Mouse (Mus musculus) forebrain, embryonic 15.5 days (tissue): ENCODE measurements at regions not wholly inside any gene's neighbourhood (a gene's known extent, or its start where the extent isn't known, plus 50 kb on each side); places are given as distances from the start of the nearest gene placed in this dataset.

Source experiments
- ATAC-seq: fragments of 200-750 bp; cut with Nextera tagmentation; replicated peaks from 2 replicates; pipeline ENCODE4 v1.8.0; 2017; ENCODE audit warnings: mild to moderate bottlenecking, moderate TSS enrichment, moderate library complexity
- H3K27ac ChIP-seq: fragments of 300-500 bp; sonication (generic); replicated peaks from 2 replicates; pipeline ENCODE4 v1.5.1; 2015; ENCODE audit warnings: mild to moderate bottlenecking, inconsistent platforms
- H3K27me3 ChIP-seq: fragments of 300-500 bp; sonication (generic); 2 replicates; pipeline ENCODE4 v1.6.1; 2015; ENCODE audit warnings: inconsistent platforms
- H3K36me3 ChIP-seq: fragments of 300-500 bp; sonication (generic); 2 replicates; pipeline ENCODE4 v1.6.1; 2015; ENCODE audit warnings: mild to moderate bottlenecking, inconsistent platforms
- H3K4me1 ChIP-seq: fragments of 300-500 bp; sonication (generic); 2 replicates; pipeline ENCODE4 v1.6.1; 2015; ENCODE audit warnings: inconsistent platforms
- H3K4me2 ChIP-seq: fragments of 300-500 bp; sonication (generic); replicated peaks from 2 replicates; pipeline ENCODE4 v1.6.1; 2015; ENCODE audit warnings: mild to moderate bottlenecking, inconsistent platforms
- H3K4me3 ChIP-seq: fragments of 300-500 bp; sonication (generic); 2 replicates; pipeline ENCODE4 v1.5.1; 2015; ENCODE audit warnings: mild to moderate bottlenecking, inconsistent platforms
- H3K9ac ChIP-seq: fragments of 300-500 bp; sonication (generic); replicated peaks from 2 replicates; pipeline ENCODE4 v1.6.1; 2015; ENCODE audit warnings: mild to moderate bottlenecking, inconsistent platforms
- H3K9me3 ChIP-seq: fragments of 300-500 bp; sonication (generic); 2 replicates; pipeline ENCODE4 v1.6.1; 2016; ENCODE audit warnings: inconsistent platforms
- WGBS: fragments of 180-500 bp; shearing (Covaris S2); methylation state at CpG from one replicate; pipeline ENCODE4 v1.1.7; 2015; ENCODE audit warnings: mixed read lengths; 5-methylcytosine and 5-hydroxymethylcytosine counted together

DNA sequence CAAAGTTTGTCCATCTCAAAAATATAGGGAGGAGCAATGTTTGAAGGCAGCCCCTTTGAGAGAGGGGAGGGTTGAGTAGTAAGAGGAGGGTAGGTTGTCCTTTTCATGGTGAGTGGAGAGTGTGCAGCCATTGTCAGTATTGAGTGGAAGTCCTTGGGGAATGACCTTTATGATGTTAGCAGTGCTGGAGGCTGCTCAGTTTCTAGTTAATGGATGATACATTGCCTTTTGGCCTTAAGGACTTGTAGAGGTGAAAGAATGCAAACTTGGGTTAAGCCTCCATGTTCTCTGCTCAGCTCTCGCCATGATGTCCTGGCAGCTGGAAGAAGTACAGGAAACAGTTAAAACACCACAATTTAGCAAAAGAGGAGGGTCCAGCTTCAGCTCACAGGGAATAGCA lies 250.6 kb downstream of the Dmrt2 start:
- Histone ChIP-seq H3K9me3 (no peaks in the 10 kb centered on the region), H3K36me3 (no peaks in the 10 kb centered on the region), H3K4me1 (no peaks in the 10 kb centered on the region), H3K4me2 (no peak overlapping the region), H3K4me3 (no peak overlapping the region), H3K9ac (no peak overlapping the region), H3K27ac (no peak overlapping the region), H3K27me3 (no peaks in the 10 kb centered on the region)
- no peak for ATAC-seq
- WGBS, result 86% methylated on average over 1 of the region's 1 CpGs

DNA sequence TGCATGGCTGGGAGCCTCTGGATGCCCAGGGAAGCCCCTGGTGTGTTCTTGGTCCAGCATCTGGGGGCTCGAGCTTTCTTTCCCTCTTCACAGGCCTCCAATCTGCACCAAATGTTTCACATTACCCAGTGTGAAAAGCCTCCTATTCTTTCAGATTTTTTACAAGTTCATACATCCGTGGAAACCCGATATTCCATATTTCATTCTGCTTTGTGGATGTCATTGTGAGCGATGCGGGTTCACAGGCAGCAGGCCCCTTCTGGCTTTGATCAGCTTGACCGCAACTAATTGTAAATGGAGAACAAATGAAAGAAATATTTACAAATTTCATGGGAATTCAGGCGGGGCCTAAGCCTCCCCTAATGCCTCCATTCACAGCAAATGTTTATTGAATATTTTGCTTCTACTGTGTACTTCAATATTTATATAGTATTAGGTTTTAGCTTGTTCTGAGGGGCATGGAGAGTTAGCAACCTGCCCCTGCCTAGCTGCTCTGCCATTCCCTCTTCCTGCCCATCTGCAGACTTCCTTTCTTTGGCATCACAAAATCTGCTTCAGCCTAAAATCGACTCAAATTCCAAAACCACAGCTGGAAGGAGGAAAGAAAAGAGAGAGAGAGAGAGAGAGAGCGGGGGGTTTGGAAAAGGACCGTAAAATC lies 251.6 kb downstream of the Dmrt2 start:
- H3K9me3 ChIP-seq, result no peaks in the 10 kb centered on the region
- H3K27me3 ChIP-seq, result no peaks in the 10 kb centered on the region
- no peak for ATAC-seq
- no peaks in the 10 kb centered on the region for H3K36me3 ChIP-seq
- no peak overlapping the region for H3K4me3 ChIP-seq
- 82% methylated on average over 10 of the region's 10 CpGs for WGBS
- no peak overlapping the region for H3K27ac ChIP-seq
- no peaks in the 10 kb centered on the region for H3K4me1 ChIP-seq
- H3K4me2 ChIP-seq, result no peak overlapping the region
- H3K9ac ChIP-seq, result no peak overlapping the region

DNA sequence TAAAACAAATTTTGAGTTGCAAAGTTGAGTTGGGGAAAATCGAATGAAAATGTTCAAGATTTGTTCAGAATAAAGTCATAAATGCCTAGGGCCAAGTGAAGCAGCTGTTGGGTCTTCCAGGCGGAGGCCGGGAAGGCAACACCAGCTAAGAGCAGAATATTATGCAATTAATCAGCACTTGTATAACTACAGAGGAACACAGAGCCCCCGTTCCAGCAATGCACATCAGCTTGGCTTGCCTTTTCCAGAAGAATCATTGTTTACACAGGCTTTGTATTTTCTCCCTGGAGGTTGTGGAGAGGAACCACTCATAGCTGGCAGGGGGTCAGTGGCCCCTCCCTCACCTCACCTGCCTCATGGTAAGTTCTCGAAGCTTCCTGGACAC lies 252.2 kb downstream of the Dmrt2 start:
- Histone ChIP-seq H3K9ac (no peak overlapping the region), H3K4me1 (no peaks in the 10 kb centered on the region), H3K4me2 (no peak overlapping the region), H3K4me3 (no peak overlapping the region), H3K27ac (no peak overlapping the region), H3K36me3 (no peaks in the 10 kb centered on the region), H3K9me3 (no peaks in the 10 kb centered on the region), H3K27me3 (no peaks in the 10 kb centered on the region)
- ATAC-seq, result no peak
- WGBS, result 65% methylated on average over 5 of the region's 5 CpGs

DNA sequence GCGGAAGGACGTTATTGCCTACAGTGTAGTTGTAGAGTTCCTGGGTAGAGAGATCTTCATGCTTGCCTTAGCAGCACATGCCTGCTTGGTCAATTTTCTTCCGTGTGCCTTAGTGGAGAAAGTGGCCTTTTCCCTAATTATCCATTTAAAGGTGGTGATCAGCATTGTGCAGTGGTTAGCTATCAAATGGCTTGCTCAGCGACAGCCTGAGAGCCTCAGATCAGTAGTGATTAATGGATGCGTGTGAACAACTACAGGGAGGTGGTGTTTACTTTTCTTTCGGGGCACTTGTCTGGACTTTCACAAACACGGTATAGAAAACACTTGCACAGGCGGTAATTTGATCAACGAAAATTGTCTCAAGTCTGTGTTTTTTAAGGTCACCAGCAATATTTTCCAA lies 255.0 kb downstream of the Dmrt2 start:
- Histone ChIP-seq H3K9ac (no peak overlapping the region), H3K4me3 (no peak overlapping the region), H3K27ac (no peak overlapping the region), H3K4me2 (no peak overlapping the region), H3K36me3 (no peaks in the 10 kb centered on the region), H3K27me3 (no peaks in the 10 kb centered on the region), H3K4me1 (no peaks in the 10 kb centered on the region), H3K9me3 (no peaks in the 10 kb centered on the region)
- ATAC-seq, result no peak
- WGBS, result 79% methylated on average over 9 of the region's 9 CpGs

DNA sequence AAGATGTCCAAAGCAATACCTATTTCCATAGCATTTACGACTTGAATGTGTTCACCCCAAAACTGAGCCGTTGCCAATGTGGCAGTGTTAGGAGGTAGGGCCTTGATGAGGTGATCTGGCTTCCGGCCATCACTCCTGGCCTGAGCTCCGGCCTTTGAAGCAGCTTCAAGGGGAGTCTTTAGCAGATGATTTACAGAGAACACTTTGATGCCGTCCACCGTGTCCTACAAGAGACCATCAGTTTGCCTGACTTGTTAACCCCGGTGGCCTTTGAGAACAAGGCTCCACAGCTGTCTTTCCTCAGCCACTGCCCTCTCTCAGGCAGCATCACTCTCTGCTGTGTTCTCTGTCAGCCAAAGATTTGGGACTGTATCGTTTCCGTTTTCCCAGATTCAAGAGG lies 265.1 kb downstream of the Dmrt2 start:
- 77% methylated on average over 9 of the region's 9 CpGs for WGBS
- no peak for ATAC-seq
- Histone ChIP-seq H3K4me3 (no peak overlapping the region), H3K27ac (no peak overlapping the region), H3K9ac (no peak overlapping the region), H3K9me3 (no peaks in the 10 kb centered on the region), H3K4me1 (no peaks in the 10 kb centered on the region), H3K4me2 (no peak overlapping the region), H3K27me3 (no peaks in the 10 kb centered on the region), H3K36me3 (no peaks in the 10 kb centered on the region)

DNA sequence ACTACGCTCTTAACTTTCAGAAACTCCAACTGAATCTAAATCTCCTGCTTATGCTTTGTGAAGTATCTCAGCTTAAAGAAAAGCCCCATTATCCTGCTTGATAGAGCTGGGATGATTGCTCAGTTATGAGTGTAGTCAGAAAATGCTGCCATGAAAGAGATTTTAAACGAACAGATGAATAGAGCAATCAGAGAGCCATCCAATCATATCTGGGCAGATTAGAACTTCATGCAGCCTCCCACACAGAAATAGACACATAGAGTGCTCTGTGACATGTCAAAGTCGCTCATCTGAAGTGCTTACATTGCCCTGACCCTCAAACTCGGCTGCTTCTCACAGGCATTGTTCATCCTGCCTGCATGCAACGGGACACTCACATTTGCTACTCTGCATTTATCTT lies 299.0 kb downstream of the Dmrt2 start:
- Histone ChIP-seq H3K36me3 (no peaks in the 10 kb centered on the region), H3K4me2 (no peak overlapping the region), H3K27ac (no peak overlapping the region), H3K4me1 (no peaks in the 10 kb centered on the region), H3K4me3 (no peak overlapping the region), H3K9ac (no peak overlapping the region), H3K27me3 (no peaks in the 10 kb centered on the region), H3K9me3 (no peaks in the 10 kb centered on the region)
- peak; percentile 53; the same call in 1 of the 2 replicates for ATAC-seq
- WGBS, result 48% methylated on average over 5 of the region's 5 CpGs

DNA sequence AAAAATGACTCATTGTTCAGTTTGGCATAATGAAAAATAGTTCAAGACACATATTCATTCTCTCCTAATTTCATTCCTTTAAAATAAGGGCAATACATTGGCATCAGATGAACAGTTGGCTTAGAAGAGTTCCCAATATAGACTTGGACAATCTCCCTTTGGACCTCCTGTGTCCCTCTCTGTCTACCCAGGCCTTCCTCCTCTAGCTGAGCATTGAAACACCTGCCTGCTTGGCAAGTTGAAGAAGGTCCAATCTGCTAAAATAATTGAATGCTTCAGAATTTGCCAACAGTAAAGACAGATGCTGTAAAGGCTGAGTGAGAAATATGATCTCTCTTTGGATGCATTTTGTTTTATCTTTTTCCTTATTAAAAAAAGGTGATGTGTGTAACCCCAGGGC lies 303.0 kb downstream of the Dmrt2 start:
- Histone ChIP-seq H3K9me3 (no peaks in the 10 kb centered on the region), H3K4me2 (no peak overlapping the region), H3K9ac (no peak overlapping the region), H3K4me3 (no peak overlapping the region), H3K27me3 (no peaks in the 10 kb centered on the region), H3K27ac (no peak overlapping the region), H3K4me1 (no peaks in the 10 kb centered on the region), H3K36me3 (no peaks in the 10 kb centered on the region)
- ATAC-seq, result no peak

DNA sequence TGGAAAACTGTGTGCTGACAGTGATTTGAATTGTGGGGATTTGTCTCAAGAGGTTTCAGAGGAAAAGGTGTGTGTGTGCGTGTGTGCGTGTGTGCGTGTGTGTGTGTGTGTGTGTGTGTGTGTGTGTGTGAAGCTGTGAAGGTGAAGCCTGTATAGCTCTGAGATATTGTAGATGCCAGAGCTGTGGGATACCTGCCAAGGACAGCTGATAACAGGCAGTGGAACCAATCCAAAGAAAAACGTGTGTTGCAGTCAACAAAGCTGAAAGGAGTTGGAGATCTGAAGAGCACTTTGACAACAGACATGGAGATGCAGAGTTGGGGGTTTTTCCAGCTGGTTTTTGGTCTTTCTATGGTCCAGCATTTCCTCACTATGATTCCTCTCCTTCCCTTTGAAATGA lies 308.1 kb downstream of the Dmrt2 start:
- no peaks in the 10 kb centered on the region for H3K4me1 ChIP-seq
- H3K36me3 ChIP-seq, result no peaks in the 10 kb centered on the region
- H3K9me3 ChIP-seq, result no peaks in the 10 kb centered on the region
- no peak overlapping the region for H3K9ac ChIP-seq
- H3K4me3 ChIP-seq, result no peak overlapping the region
- WGBS, result 73% methylated on average over 4 of the region's 4 CpGs
- H3K27me3 ChIP-seq, result no peaks in the 10 kb centered on the region
- H3K4me2 ChIP-seq, result no peak overlapping the region
- ATAC-seq, result no peak
- H3K27ac ChIP-seq, result no peak overlapping the region

DNA sequence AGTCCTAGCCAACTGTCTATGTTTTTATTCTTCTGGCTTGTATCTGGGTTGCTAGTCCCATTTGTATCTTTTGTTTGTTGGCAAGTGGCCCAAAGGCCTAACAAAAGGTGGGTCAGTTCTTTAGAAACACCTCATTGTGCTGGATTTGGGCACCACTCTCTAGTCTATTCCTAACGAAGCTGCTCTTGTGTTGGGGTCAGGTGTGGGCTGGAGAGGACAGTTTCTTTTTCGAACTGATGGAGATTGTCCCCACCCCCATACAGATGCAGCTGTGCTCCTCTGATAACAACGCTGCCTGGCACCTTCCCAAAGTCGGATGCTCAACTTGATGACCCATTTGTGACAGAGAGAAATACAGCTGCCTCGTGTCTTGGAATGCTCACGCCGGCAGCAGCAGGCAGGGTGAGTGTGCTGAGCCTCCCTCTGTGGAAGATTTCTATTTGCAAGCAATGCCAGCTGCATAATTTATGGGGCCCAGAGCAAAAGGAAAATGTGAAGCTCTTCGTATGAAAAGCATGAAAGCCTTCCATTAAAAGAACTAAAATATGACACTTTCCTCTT lies 342.5 kb downstream of the Dmrt2 start:
- Histone ChIP-seq H3K27ac (peak overlapping the region; percentile 66), H3K4me1 (peaks cover 11% of the 10 kb centered on the region; the same call in 1 of the 2 replicates), H3K36me3 (no peaks in the 10 kb centered on the region), H3K9ac (no peak overlapping the region), H3K9me3 (no peaks in the 10 kb centered on the region), H3K4me2 (no peak overlapping the region), H3K27me3 (no peaks in the 10 kb centered on the region), H3K4me3 (no peak overlapping the region)
- 21% methylated on average over 8 of the region's 8 CpGs for WGBS
- ATAC-seq, result peak; percentile 88

DNA sequence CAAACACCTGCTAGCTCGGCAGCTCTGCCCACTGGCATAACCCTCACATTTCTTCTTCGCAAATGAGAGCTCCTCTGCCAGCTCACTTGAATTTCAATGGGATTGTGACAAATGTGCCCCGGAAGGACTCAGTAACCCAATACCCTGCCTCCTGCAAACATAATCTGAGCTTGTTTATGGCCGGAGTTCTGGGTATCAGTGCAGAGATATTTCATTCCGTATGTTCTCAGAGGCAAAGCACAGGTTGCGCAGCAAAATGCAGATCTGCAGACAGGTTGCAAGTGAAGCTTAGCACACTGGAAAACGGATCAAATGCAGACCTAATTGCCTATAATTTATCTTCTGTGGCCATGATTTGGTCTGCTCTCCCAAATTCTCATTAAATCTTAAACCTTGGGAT lies 348.9 kb downstream of the Dmrt2 start:
- no peaks in the 10 kb centered on the region for H3K4me1 ChIP-seq
- no peaks in the 10 kb centered on the region for H3K27me3 ChIP-seq
- no peak overlapping the region for H3K9ac ChIP-seq
- WGBS, result 61% methylated on average over 7 of the region's 7 CpGs
- no peak overlapping the region for H3K4me3 ChIP-seq
- H3K36me3 ChIP-seq, result no peaks in the 10 kb centered on the region
- ATAC-seq, result no peak
- H3K4me2 ChIP-seq, result no peak overlapping the region
- H3K27ac ChIP-seq, result no peak overlapping the region
- no peaks in the 10 kb centered on the region for H3K9me3 ChIP-seq

DNA sequence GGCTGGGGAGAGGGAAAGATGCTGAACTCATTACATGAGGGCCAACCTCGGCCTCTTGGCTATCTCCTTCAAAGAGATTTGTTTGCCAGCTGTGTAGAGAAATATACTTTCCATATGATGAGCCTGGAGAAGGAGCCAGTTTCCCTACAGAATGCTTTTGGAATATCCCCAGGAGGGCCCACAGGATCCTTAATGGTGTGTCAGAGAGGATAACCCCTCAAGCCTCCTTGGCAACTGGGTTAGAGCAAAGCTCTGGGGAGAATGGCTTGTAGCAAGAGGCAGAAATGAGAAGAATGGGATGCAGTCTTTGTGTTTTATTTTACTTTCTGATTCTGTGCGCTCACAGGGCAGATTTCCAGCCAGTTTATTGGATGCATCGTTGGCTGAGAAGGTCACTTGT lies 353.9 kb downstream of the Dmrt2 start:
- no peak for ATAC-seq
- Histone ChIP-seq H3K4me2 (no peak overlapping the region), H3K4me3 (no peak overlapping the region), H3K27me3 (no peaks in the 10 kb centered on the region), H3K9me3 (no peaks in the 10 kb centered on the region), H3K4me1 (no peaks in the 10 kb centered on the region), H3K27ac (no peak overlapping the region), H3K36me3 (no peaks in the 10 kb centered on the region), H3K9ac (no peak overlapping the region)
- WGBS, result 82% methylated on average over 3 of the region's 3 CpGs

DNA sequence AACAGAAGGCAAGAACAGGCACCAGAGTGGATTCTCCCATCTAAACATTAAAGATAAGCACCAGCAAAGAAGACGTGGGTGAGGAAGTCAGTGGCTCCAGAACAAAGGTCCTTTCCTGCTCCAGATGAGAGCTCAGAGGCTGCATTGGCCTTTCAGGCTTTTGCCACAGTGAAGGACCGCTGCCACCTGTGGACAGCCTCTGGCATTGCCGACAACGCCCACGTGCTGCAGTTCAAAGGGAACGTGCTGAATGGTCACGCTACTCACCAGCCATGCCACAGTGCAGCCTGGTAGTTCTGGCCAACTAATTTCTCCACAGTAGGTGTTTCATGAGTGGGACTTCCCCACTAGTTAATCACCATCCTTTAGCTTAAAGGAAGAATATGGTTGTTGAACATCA lies 365.1 kb downstream of the Dmrt2 start:
- Histone ChIP-seq H3K4me1 (no peaks in the 10 kb centered on the region), H3K4me2 (no peak overlapping the region), H3K27ac (no peak overlapping the region), H3K27me3 (no peaks in the 10 kb centered on the region), H3K9ac (no peak overlapping the region), H3K9me3 (no peaks in the 10 kb centered on the region), H3K4me3 (no peak overlapping the region), H3K36me3 (no peaks in the 10 kb centered on the region)
- ATAC-seq, result no peak
- WGBS, result 10% methylated on average over 7 of the region's 7 CpGs

DNA sequence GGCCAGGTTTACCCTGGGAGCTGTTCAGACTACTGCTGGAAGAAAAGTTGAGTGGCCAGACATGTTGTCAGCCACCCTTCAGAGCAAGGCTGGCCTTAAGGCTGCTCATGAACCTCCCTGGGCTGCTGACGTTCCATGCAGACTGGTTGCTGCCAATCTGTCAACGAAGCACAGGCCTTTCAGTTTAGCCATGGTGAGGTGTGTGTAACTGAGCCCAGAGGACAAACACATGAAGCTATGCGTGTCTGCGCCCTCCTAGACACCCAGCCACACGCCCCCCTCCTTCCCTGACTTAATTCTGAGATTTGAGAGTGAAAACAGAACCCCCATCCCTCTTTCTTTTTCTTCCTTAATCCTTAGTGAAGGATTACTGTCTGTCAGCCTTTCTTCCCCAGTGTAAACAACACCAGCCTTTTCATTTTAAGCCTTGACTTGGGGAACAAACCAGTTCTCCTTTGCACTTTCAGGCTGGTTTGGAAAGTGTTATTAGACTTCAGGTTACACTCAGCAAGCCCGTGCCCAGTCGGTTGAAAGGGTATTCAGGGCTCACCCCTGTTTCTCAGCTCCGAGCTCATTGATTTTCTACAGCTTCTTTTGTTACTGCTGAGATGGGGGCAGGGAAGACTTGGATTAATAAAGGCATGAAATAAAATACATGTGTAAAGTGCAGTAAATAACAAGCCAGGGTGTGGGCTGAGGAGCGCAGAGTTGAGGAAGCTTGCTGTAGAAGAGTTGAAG lies 379.4 kb downstream of the Dmrt2 start:
- Histone ChIP-seq H3K9ac (no peak overlapping the region), H3K27me3 (no peaks in the 10 kb centered on the region), H3K27ac (no peak overlapping the region), H3K4me2 (no peak overlapping the region), H3K4me1 (no peaks in the 10 kb centered on the region), H3K36me3 (no peaks in the 10 kb centered on the region), H3K4me3 (no peak overlapping the region), H3K9me3 (no peaks in the 10 kb centered on the region)
- no peak for ATAC-seq
- 17% methylated on average over 9 of the region's 9 CpGs for WGBS
